Mouse (Mus musculus) retina, embryonic 14.5 days (tissue): ENCODE measurements at regions not wholly inside any gene's neighbourhood (a gene's known extent, or its start where the extent isn't known, plus 50 kb on each side); places are given as distances from the start of the nearest gene placed in this dataset.

Experiments used
- DNase-seq: peaks from one replicate; pipeline ENCODE4 v3.0.0-alpha.2; 2015; ENCODE audit warnings: low spot score

- DNase-seq, result no peak
These were observed 791.4 kb upstream of the Nectin3 start for GRCm38 (mm10) chr16:47289730-47290129.

- DNase-seq, result peak; percentile 24
These were observed 768.7 kb upstream of the Nectin3 start for GRCm38 (mm10) chr16:47266744-47267686.
